Mouse (Mus musculus) intestine, embryonic 15.5 days (tissue): ENCODE data around the gene Fam114a1. TPM values are rescaled to one million over a fixed set of nuclear protein-coding genes. Genes with fewer than 3 reads are reported as not detected.

Experiments used
- ATAC-seq: fragments of 200-750 bp; cut with Nextera tagmentation; 2 replicates; pipeline ENCODE4 v1.8.0; 2017; ENCODE audit warnings: moderate TSS enrichment, moderate library complexity
- H3K27ac ChIP-seq: fragments of 300-500 bp; sonication (generic); 2 replicates; pipeline ENCODE4 v1.5.1; 2015; ENCODE audit warnings: mild to moderate bottlenecking, inconsistent platforms
- H3K27me3 ChIP-seq: fragments of 300-500 bp; sonication (generic); replicated peaks from 2 replicates; pipeline ENCODE4 v1.6.1; 2015; ENCODE audit warnings: inconsistent platforms
- H3K36me3 ChIP-seq: fragments of 300-500 bp; sonication (generic); 2 replicates; pipeline ENCODE4 v1.6.1; 2015; ENCODE audit warnings: inconsistent platforms
- H3K4me1 ChIP-seq: fragments of 300-500 bp; sonication (generic); replicated peaks from 2 replicates; pipeline ENCODE4 v1.6.1; 2015; ENCODE audit warnings: inconsistent platforms
- H3K4me2 ChIP-seq: fragments of 300-500 bp; sonication (generic); replicated peaks from 2 replicates; pipeline ENCODE4 v1.6.1; 2015; ENCODE audit warnings: mild to moderate bottlenecking, inconsistent platforms
- H3K4me3 ChIP-seq: fragments of 300-500 bp; sonication (generic); replicated peaks from 2 replicates; pipeline ENCODE4 v1.5.1; 2015; ENCODE audit warnings: inconsistent platforms
- H3K9ac ChIP-seq: fragments of 300-500 bp; sonication (generic); 2 replicates; pipeline ENCODE4 v1.6.1; 2015; ENCODE audit warnings: inconsistent platforms
- H3K9me3 ChIP-seq: fragments of 300-500 bp; sonication (generic); 2 replicates; pipeline ENCODE4 v1.6.1; 2016; ENCODE audit warnings: inconsistent platforms
- WGBS: fragments of 180-500 bp; shearing (Covaris S2); methylation state at CpG from one replicate; pipeline ENCODE4 v1.1.7; 2015; 5-methylcytosine and 5-hydroxymethylcytosine counted together
- polyA plus RNA-seq: library from polyadenylated mRNA; unstranded; fragments of >200 nt; fragmentation: Nextera tagmentation; extraction: Ambion mirVana; gene quantifications from 2 replicates; pipeline ENCODE4 v1.2.1, GENCODE M21; 2015

Fam114a1 gene
- polyA plus RNA-seq, 1 experiment from 2014 or later: 40.2 TPM

- H3K4me3 ChIP-seq: no peak overlapping the region
- no peaks in the 10 kb centered on the region for H3K4me1 ChIP-seq
- H3K9me3 ChIP-seq: no peaks in the 10 kb centered on the region
- no peak overlapping the region for H3K9ac ChIP-seq
- no peaks in the 10 kb centered on the region for H3K36me3 ChIP-seq
- no peak overlapping the region for H3K27ac ChIP-seq
- no peaks in the 10 kb centered on the region for H3K27me3 ChIP-seq
- ATAC-seq: no peak
- 71% methylated on average over 5 of the region's 5 CpGs for WGBS
- no peak overlapping the region for H3K4me2 ChIP-seq
Measured at GRCm38 (mm10) chr5:65040463-65040862, 70.6 kb downstream of the Fam114a1 start.

- no peak for ATAC-seq
- Histone ChIP-seq H3K4me2 (no peak overlapping the region), H3K4me1 (no peaks in the 10 kb centered on the region), H3K9me3 (no peaks in the 10 kb centered on the region), H3K36me3 (no peaks in the 10 kb centered on the region), H3K27ac (no peak overlapping the region), H3K9ac (no peak overlapping the region), H3K27me3 (no peaks in the 10 kb centered on the region), H3K4me3 (no peak overlapping the region)
- 72% methylated on average over 11 of the region's 11 CpGs for WGBS
Measured at GRCm38 (mm10) chr5:65043407-65043895, 73.6 kb downstream of the Fam114a1 start.

- WGBS: 91% methylated on average over 6 of the region's 6 CpGs
- Histone ChIP-seq H3K4me1 (no peaks in the 10 kb centered on the region), H3K4me2 (no peak overlapping the region)
Measured at GRCm38 (mm10) chr5:65045642-65046370, 75.9 kb downstream of the Fam114a1 start.

GRCm38 (mm10) chr5:65046442-65047284, 76.8 kb downstream of the Fam114a1 start:
- Histone ChIP-seq H3K9me3 (no peaks in the 10 kb centered on the region), H3K4me2 (no peak overlapping the region), H3K4me1 (no peaks in the 10 kb centered on the region), H3K27ac (no peak overlapping the region), H3K27me3 (no peaks in the 10 kb centered on the region), H3K9ac (no peak overlapping the region), H3K36me3 (no peaks in the 10 kb centered on the region), H3K4me3 (no peak overlapping the region)
- no peak for ATAC-seq
- WGBS: 59% methylated on average over 12 of the region's 12 CpGs

More at GRCm38 (mm10) chr5:65045642-65046370, 75.9 kb downstream of the Fam114a1 start:
- H3K9ac ChIP-seq: no peak overlapping the region
- no peaks in the 10 kb centered on the region for H3K36me3 ChIP-seq
- no peaks in the 10 kb centered on the region for H3K9me3 ChIP-seq
- no peaks in the 10 kb centered on the region for H3K27me3 ChIP-seq
- H3K4me3 ChIP-seq: no peak overlapping the region
- no peak for ATAC-seq
- no peak overlapping the region for H3K27ac ChIP-seq

GRCm38 (mm10) chr5:65047285-65047855, 77.5 kb downstream of the Fam114a1 start:
- no peak for ATAC-seq
- Histone ChIP-seq H3K4me2 (no peak overlapping the region), H3K9me3 (no peaks in the 10 kb centered on the region), H3K4me1 (no peaks in the 10 kb centered on the region), H3K27me3 (no peaks in the 10 kb centered on the region), H3K27ac (no peak overlapping the region), H3K36me3 (no peaks in the 10 kb centered on the region), H3K4me3 (no peak overlapping the region), H3K9ac (no peak overlapping the region)
- WGBS: 68% methylated on average over 12 of the region's 12 CpGs

- Histone ChIP-seq H3K27me3 (no peaks in the 10 kb centered on the region), H3K9me3 (no peaks in the 10 kb centered on the region), H3K4me2 (no peak overlapping the region), H3K36me3 (no peaks in the 10 kb centered on the region), H3K4me3 (no peak overlapping the region), H3K4me1 (no peaks in the 10 kb centered on the region), H3K9ac (no peak overlapping the region), H3K27ac (no peak overlapping the region)
- WGBS: 88% methylated on average over 5 of the region's 5 CpGs
- no peak for ATAC-seq
Measured at GRCm38 (mm10) chr5:65049880-65050279, 80.0 kb downstream of the Fam114a1 start.

- H3K4me3 ChIP-seq: no peak overlapping the region
- H3K9ac ChIP-seq: no peak overlapping the region
- no peak overlapping the region for H3K4me2 ChIP-seq
- no peak for ATAC-seq
- H3K36me3 ChIP-seq: no peaks in the 10 kb centered on the region
- no peak overlapping the region for H3K27ac ChIP-seq
- no peaks in the 10 kb centered on the region for H3K9me3 ChIP-seq
- no peaks in the 10 kb centered on the region for H3K4me1 ChIP-seq
- no peaks in the 10 kb centered on the region for H3K27me3 ChIP-seq
- 71% methylated on average over 3 of the region's 3 CpGs for WGBS
Measured at GRCm38 (mm10) chr5:65051513-65051912, 81.6 kb downstream of the Fam114a1 start.

- H3K4me1 ChIP-seq: no peaks in the 10 kb centered on the region
- no peaks in the 10 kb centered on the region for H3K27me3 ChIP-seq
- WGBS: 95% methylated on average over 6 of the region's 6 CpGs
- H3K9me3 ChIP-seq: no peaks in the 10 kb centered on the region
- ATAC-seq: no peak
- no peak overlapping the region for H3K4me3 ChIP-seq
- H3K36me3 ChIP-seq: no peaks in the 10 kb centered on the region
- H3K27ac ChIP-seq: no peak overlapping the region
- H3K4me2 ChIP-seq: no peak overlapping the region
- H3K9ac ChIP-seq: no peak overlapping the region
Measured at GRCm38 (mm10) chr5:65057596-65057995, 87.7 kb downstream of the Fam114a1 start.

GRCm38 (mm10) chr5:65059806-65060205, 89.9 kb downstream of the Fam114a1 start:
- no peak overlapping the region for H3K27ac ChIP-seq
- 81% methylated on average over 2 of the region's 2 CpGs for WGBS
- H3K9me3 ChIP-seq: no peaks in the 10 kb centered on the region
- H3K4me3 ChIP-seq: no peak overlapping the region
- no peak for ATAC-seq
- H3K36me3 ChIP-seq: no peaks in the 10 kb centered on the region
- no peak overlapping the region for H3K4me2 ChIP-seq
- H3K27me3 ChIP-seq: no peaks in the 10 kb centered on the region
- no peak overlapping the region for H3K9ac ChIP-seq
- no peaks in the 10 kb centered on the region for H3K4me1 ChIP-seq

GRCm38 (mm10) chr5:65062236-65062635, 92.4 kb downstream of the Fam114a1 start:
- Histone ChIP-seq H3K36me3 (no peaks in the 10 kb centered on the region), H3K4me1 (no peaks in the 10 kb centered on the region), H3K4me2 (no peak overlapping the region), H3K9ac (no peak overlapping the region), H3K27ac (no peak overlapping the region), H3K27me3 (no peaks in the 10 kb centered on the region), H3K9me3 (no peaks in the 10 kb centered on the region), H3K4me3 (no peak overlapping the region)
- 91% methylated on average over 4 of the region's 4 CpGs for WGBS
- no peak for ATAC-seq

- no peak for ATAC-seq
Measured at GRCm38 (mm10) chr5:65063266-65063665, 93.4 kb downstream of the Fam114a1 start.

GRCm38 (mm10) chr5:65068166-65068565, 98.3 kb downstream of the Fam114a1 start:
- Histone ChIP-seq H3K4me1 (no peaks in the 10 kb centered on the region), H3K27ac (no peak overlapping the region), H3K27me3 (no peaks in the 10 kb centered on the region), H3K9ac (no peak overlapping the region), H3K36me3 (no peaks in the 10 kb centered on the region), H3K9me3 (no peaks in the 10 kb centered on the region), H3K4me3 (no peak overlapping the region), H3K4me2 (no peak overlapping the region)
- ATAC-seq: no peak
- 69% methylated on average over 6 of the region's 6 CpGs for WGBS

More at GRCm38 (mm10) chr5:65063266-65063665, 93.4 kb downstream of the Fam114a1 start:
- no peaks in the 10 kb centered on the region for H3K36me3 ChIP-seq
- H3K9ac ChIP-seq: no peak overlapping the region
- H3K27me3 ChIP-seq: no peaks in the 10 kb centered on the region
- WGBS: 87% methylated on average over 2 of the region's 2 CpGs
- H3K9me3 ChIP-seq: no peaks in the 10 kb centered on the region
- no peak overlapping the region for H3K4me2 ChIP-seq
- no peaks in the 10 kb centered on the region for H3K4me1 ChIP-seq
- H3K27ac ChIP-seq: no peak overlapping the region
- H3K4me3 ChIP-seq: no peak overlapping the region
